Mouse (Mus musculus) lung, embryonic 14.5 days (tissue): ENCODE results near the gene Serpina3c. TPM values are rescaled to one million over a fixed set of nuclear protein-coding genes. Genes with fewer than 3 reads are reported as not detected.

ENCODE experiments used
- ATAC-seq: fragments of 200-750 bp; cut with Nextera tagmentation; 2 replicates; pipeline ENCODE4 v1.8.0; 2017; ENCODE audit warnings: mild to moderate bottlenecking, moderate TSS enrichment, moderate library complexity; ENCODE audit not compliant: insufficient read depth
- DNase-seq: peaks from one replicate; pipeline ENCODE4 v3.0.0-alpha.2; 2015
- H3K27ac ChIP-seq: fragments of 300-500 bp; sonication (generic); 2 replicates; pipeline ENCODE4 v1.5.1; 2014; ENCODE audit warnings: low read depth, mild to moderate bottlenecking, moderate library complexity
- H3K27me3 ChIP-seq: fragments of 300-500 bp; sonication (generic); 2 replicates; pipeline ENCODE4 v1.6.1; 2014; ENCODE audit warnings: low read length, control low read depth; ENCODE audit not compliant: insufficient read depth
- H3K36me3 ChIP-seq: fragments of 300-500 bp; sonication (generic); 2 replicates; pipeline ENCODE4 v1.6.1; 2014; ENCODE audit warnings: control low read depth; ENCODE audit not compliant: insufficient read depth
- H3K4me1 ChIP-seq: fragments of 300-500 bp; sonication (generic); 2 replicates; pipeline ENCODE4 v1.6.1; 2014; ENCODE audit warnings: antibody characterized with exemption, control low read depth; ENCODE audit not compliant: insufficient read depth
- H3K4me2 ChIP-seq: fragments of 300-500 bp; sonication (generic); 2 replicates; pipeline ENCODE4 v1.6.1; 2014; ENCODE audit warnings: mild to moderate bottlenecking
- H3K4me3 ChIP-seq: fragments of 300-500 bp; sonication (generic); 2 replicates; pipeline ENCODE4 v1.5.1; 2014; ENCODE audit warnings: low read depth, low read length
- H3K9ac ChIP-seq: fragments of 300-500 bp; sonication (generic); 2 replicates; pipeline ENCODE4 v1.6.1; 2014
- H3K9me3 ChIP-seq: fragments of 300-500 bp; sonication (generic); 2 replicates; pipeline ENCODE4 v1.6.1; 2016; ENCODE audit warnings: low read depth, low read length, control low read depth
- CTCF ChIP-seq: IDR thresholded peaks from 2 replicates; pipeline ENCODE4 v1.5.1; 2016; ENCODE audit warnings: antibody characterized with exemption, low read depth
- WGBS: fragments of 180-500 bp; shearing (Covaris S2); extraction: QIAGEN DNeasy Blood & Tissue Kit; methylation state at CpG from one replicate; pipeline ENCODE4 v1.1.7; 2014; 5-methylcytosine and 5-hydroxymethylcytosine counted together
- polyA plus RNA-seq: library from polyadenylated mRNA; unstranded; fragments of >200 nt; fragmentation: Nextera tagmentation; extraction: Ambion mirVana; gene quantifications from 2 replicates; pipeline ENCODE4 v1.2.1, GENCODE M21; 2014

Serpina3c gene
- not detected in 2 replicates for polyA plus RNA-seq

- no peaks in the 10 kb centered on the region for H3K36me3 ChIP-seq
- DNase-seq (no peak), ATAC-seq (no peak)
- H3K4me3 ChIP-seq, result no peak within 1 kb of the TSS
- 94% methylated on average over 2 of the region's 2 CpGs for WGBS
- no peak within 1 kb of the TSS for H3K27ac ChIP-seq
- H3K27me3 ChIP-seq, result no peaks in the 10 kb centered on the region
- TF ChIP-seq CTCF, result no peak
- no peaks in the 10 kb centered on the region for H3K9me3 ChIP-seq
- H3K4me2 ChIP-seq, result no peak within 1 kb of the TSS
- H3K9ac ChIP-seq, result no peak within 1 kb of the TSS
- H3K4me1 ChIP-seq, result no peaks in the 10 kb centered on the region
These were observed at the start of gene Serpina3c for GRCm38 (mm10) chr12:104153656-104154055. Gene Serpina3c (minus strand): TSS chr12:104153870.

- no peak overlapping the region for H3K27ac ChIP-seq
- H3K4me1 ChIP-seq, result no peaks in the 10 kb centered on the region
- no peaks in the 10 kb centered on the region for H3K36me3 ChIP-seq
- TF ChIP-seq CTCF, result no peak
- ATAC-seq (no peak), DNase-seq (no peak)
- H3K27me3 ChIP-seq, result no peaks in the 10 kb centered on the region
- H3K9ac ChIP-seq, result no peak overlapping the region
- H3K4me2 ChIP-seq, result no peak overlapping the region
- no peak overlapping the region for H3K4me3 ChIP-seq
- no peaks in the 10 kb centered on the region for H3K9me3 ChIP-seq
These were observed 37.2 kb upstream of the Serpina3c start for GRCm38 (mm10) chr12:104190852-104191251.

GRCm38 (mm10) chr12:104189246-104189645, 35.6 kb upstream of the Serpina3c start:
- Histone ChIP-seq H3K4me2 (no peak overlapping the region), H3K4me3 (no peak overlapping the region), H3K9me3 (no peaks in the 10 kb centered on the region), H3K36me3 (no peaks in the 10 kb centered on the region), H3K9ac (no peak overlapping the region), H3K4me1 (no peaks in the 10 kb centered on the region), H3K27ac (no peak overlapping the region), H3K27me3 (no peaks in the 10 kb centered on the region)
- ATAC-seq (no peak), DNase-seq (no peak)
- WGBS, result 66% methylated on average over 2 of the region's 2 CpGs
- no peak for TF ChIP-seq CTCF

GRCm38 (mm10) chr12:104186041-104186581, 32.4 kb upstream of the Serpina3c start:
- WGBS, result 58% methylated on average over 3 of the region's 3 CpGs
- ATAC-seq (peak; percentile 67; the same call in 1 of the 2 replicates), DNase-seq (peak; percentile 47)
- Histone ChIP-seq H3K27ac (no peak overlapping the region), H3K27me3 (no peaks in the 10 kb centered on the region), H3K4me1 (no peaks in the 10 kb centered on the region), H3K4me2 (no peak overlapping the region), H3K9me3 (no peaks in the 10 kb centered on the region), H3K4me3 (no peak overlapping the region), H3K36me3 (no peaks in the 10 kb centered on the region), H3K9ac (no peak overlapping the region)
- no peak for TF ChIP-seq CTCF

- no peaks in the 10 kb centered on the region for H3K4me1 ChIP-seq
- no peaks in the 10 kb centered on the region for H3K27me3 ChIP-seq
- TF ChIP-seq CTCF, result no peak
- H3K4me3 ChIP-seq, result no peak overlapping the region
- H3K36me3 ChIP-seq, result no peaks in the 10 kb centered on the region
- ATAC-seq (no peak), DNase-seq (no peak)
- H3K9me3 ChIP-seq, result no peaks in the 10 kb centered on the region
- no peak overlapping the region for H3K4me2 ChIP-seq
- H3K9ac ChIP-seq, result no peak overlapping the region
- 70% methylated on average over 4 of the region's 4 CpGs for WGBS
- no peak overlapping the region for H3K27ac ChIP-seq
These were observed 31.4 kb upstream of the Serpina3c start for GRCm38 (mm10) chr12:104185046-104185445.

GRCm38 (mm10) chr12:104178987-104179386, 25.3 kb upstream of the Serpina3c start:
- no peak overlapping the region for H3K27ac ChIP-seq
- H3K4me3 ChIP-seq, result no peak overlapping the region
- 74% methylated on average over 2 of the region's 2 CpGs for WGBS
- no peak overlapping the region for H3K4me2 ChIP-seq
- H3K4me1 ChIP-seq, result no peaks in the 10 kb centered on the region
- H3K9me3 ChIP-seq, result no peaks in the 10 kb centered on the region
- no peaks in the 10 kb centered on the region for H3K36me3 ChIP-seq
- DNase-seq, result no peak
- no peak for ATAC-seq
- H3K9ac ChIP-seq, result no peak overlapping the region
- H3K27me3 ChIP-seq, result no peaks in the 10 kb centered on the region
- TF ChIP-seq CTCF, result no peak

GRCm38 (mm10) chr12:104178577-104178976, 24.9 kb upstream of the Serpina3c start:
- Histone ChIP-seq H3K9me3 (no peaks in the 10 kb centered on the region), H3K36me3 (no peaks in the 10 kb centered on the region), H3K27ac (no peak overlapping the region), H3K4me1 (no peaks in the 10 kb centered on the region), H3K4me3 (no peak overlapping the region), H3K4me2 (no peak overlapping the region), H3K9ac (no peak overlapping the region), H3K27me3 (no peaks in the 10 kb centered on the region)
- peak; percentile 21 for DNase-seq
- no peak for ATAC-seq
- no peak for TF ChIP-seq CTCF

GRCm38 (mm10) chr12:104175636-104176035, 22.0 kb upstream of the Serpina3c start:
- no peak overlapping the region for H3K9ac ChIP-seq
- no peaks in the 10 kb centered on the region for H3K36me3 ChIP-seq
- no peak overlapping the region for H3K4me2 ChIP-seq
- no peak overlapping the region for H3K4me3 ChIP-seq
- no peaks in the 10 kb centered on the region for H3K4me1 ChIP-seq
- TF ChIP-seq CTCF, result no peak
- WGBS, result 75% methylated on average over 3 of the region's 3 CpGs
- no peaks in the 10 kb centered on the region for H3K27me3 ChIP-seq
- no peak overlapping the region for H3K27ac ChIP-seq
- H3K9me3 ChIP-seq, result no peaks in the 10 kb centered on the region
- DNase-seq (no peak), ATAC-seq (no peak)
